Mouse (Mus musculus) intestine, embryonic 14.5 days (tissue): ENCODE results near the gene Exosc5. TPM values are rescaled to one million over a fixed set of nuclear protein-coding genes. Genes with fewer than 3 reads are reported as not detected.

ENCODE experiments used
- ATAC-seq: fragments of 200-750 bp; cut with Nextera tagmentation; replicated peaks from 2 replicates; pipeline ENCODE4 v1.8.0; 2017; ENCODE audit warnings: low read depth, moderate number of reproducible peaks, moderate TSS enrichment, moderate library complexity; ENCODE audit not compliant: low FRiP score, low TSS enrichment
- DNase-seq: peaks from one replicate; pipeline ENCODE4 v3.0.0-alpha.2; 2018; ENCODE audit warnings: low spot score
- H3K27ac ChIP-seq: fragments of 300-500 bp; sonication (generic); 2 replicates; pipeline ENCODE4 v1.5.1; 2014; ENCODE audit warnings: low read depth, mild to moderate bottlenecking, control low read depth
- H3K27me3 ChIP-seq: fragments of 300-500 bp; sonication (generic); replicated peaks from 2 replicates; pipeline ENCODE4 v1.6.1; 2014; ENCODE audit warnings: low read length, control low read depth; ENCODE audit not compliant: control insufficient read depth, insufficient read depth
- H3K36me3 ChIP-seq: fragments of 300-500 bp; sonication (generic); 2 replicates; pipeline ENCODE4 v1.6.1; 2014; ENCODE audit warnings: low read length, control low read depth; ENCODE audit not compliant: control insufficient read depth, insufficient read depth
- H3K4me1 ChIP-seq: fragments of 300-500 bp; sonication (generic); replicated peaks from 2 replicates; pipeline ENCODE4 v1.6.1; 2014; ENCODE audit warnings: low read length, control low read depth, mixed read lengths; ENCODE audit not compliant: control insufficient read depth, insufficient read depth
- H3K4me2 ChIP-seq: fragments of 300-500 bp; sonication (generic); 2 replicates; pipeline ENCODE4 v1.6.1; 2014; ENCODE audit warnings: low read length
- H3K4me3 ChIP-seq: fragments of 300-500 bp; sonication (generic); 2 replicates; pipeline ENCODE4 v1.5.1; 2014; ENCODE audit warnings: low read depth, low read length, control low read depth, mixed read lengths
- H3K9ac ChIP-seq: fragments of 300-500 bp; sonication (generic); 2 replicates; pipeline ENCODE4 v1.6.1; 2014; ENCODE audit warnings: mild to moderate bottlenecking, low read length
- H3K9me3 ChIP-seq: fragments of 300-500 bp; sonication (generic); 2 replicates; pipeline ENCODE4 v1.6.1; 2016; ENCODE audit warnings: low read length, control low read depth; ENCODE audit not compliant: control insufficient read depth
- WGBS: fragments of 180-500 bp; shearing (Covaris S2); extraction: QIAGEN DNeasy Blood & Tissue Kit; methylation state at CpG from one replicate; pipeline ENCODE4 v1.1.7; 2014; 5-methylcytosine and 5-hydroxymethylcytosine counted together
- polyA plus RNA-seq: library from polyadenylated mRNA; unstranded; fragments of >200 nt; fragmentation: Nextera tagmentation; extraction: Ambion mirVana; gene quantifications from 2 replicates; pipeline ENCODE4 v1.2.1, GENCODE M21; 2014

Exosc5 gene
- polyA plus RNA-seq, 1 experiment from 2014 or later, result 98.4 TPM

GRCm38 (mm10) chr7:25711165-25711564, 52.2 kb downstream of the Exosc5 start:
- 58% methylated on average over 5 of the region's 5 CpGs for WGBS
- no peaks in the 10 kb centered on the region for H3K9me3 ChIP-seq
- no peak overlapping the region for H3K4me3 ChIP-seq
- DNase-seq (no peak), ATAC-seq (no peak)
- peaks cover 42% of the 10 kb centered on the region for H3K36me3 ChIP-seq
- no peak overlapping the region for H3K9ac ChIP-seq
- no peak overlapping the region for H3K4me2 ChIP-seq
- H3K27me3 ChIP-seq, result no peaks in the 10 kb centered on the region
- 0 out of 2 replicates have a peak overlapping the region, but pooled peaks have one; percentile 38 for H3K27ac ChIP-seq
- H3K4me1 ChIP-seq, result peaks cover 40% of the 10 kb centered on the region

GRCm38 (mm10) chr7:25711731-25712197, 52.8 kb downstream of the Exosc5 start:
- ATAC-seq (peak; percentile 38; the same call in 1 of the 2 replicates), DNase-seq (no peak)
- Histone ChIP-seq H3K9me3 (no peaks in the 10 kb centered on the region), H3K27me3 (no peaks in the 10 kb centered on the region), H3K36me3 (peaks cover 46% of the 10 kb centered on the region), H3K27ac (peak overlapping the region; percentile 38; the same call in 1 of the 2 replicates), H3K4me3 (no peak overlapping the region), H3K9ac (no peak overlapping the region), H3K4me1 (peaks cover 36% of the 10 kb centered on the region), H3K4me2 (no peak overlapping the region)
- 16% methylated on average over 7 of the region's 7 CpGs for WGBS

GRCm38 (mm10) chr7:25712801-25713200, 53.8 kb downstream of the Exosc5 start:
- H3K9ac ChIP-seq, result no peak overlapping the region
- H3K4me3 ChIP-seq, result no peak overlapping the region
- H3K27ac ChIP-seq, result no peak overlapping the region
- DNase-seq (no peak), ATAC-seq (no peak)
- WGBS, result 85% methylated on average over 9 of the region's 9 CpGs
- no peaks in the 10 kb centered on the region for H3K27me3 ChIP-seq
- no peaks in the 10 kb centered on the region for H3K9me3 ChIP-seq
- peaks cover 29% of the 10 kb centered on the region for H3K4me1 ChIP-seq
- no peak overlapping the region for H3K4me2 ChIP-seq
- peaks cover 46% of the 10 kb centered on the region for H3K36me3 ChIP-seq

GRCm38 (mm10) chr7:25714581-25714980, 55.6 kb downstream of the Exosc5 start:
- Histone ChIP-seq H3K9ac (no peak overlapping the region), H3K36me3 (peaks cover 46% of the 10 kb centered on the region), H3K4me3 (no peak overlapping the region), H3K27me3 (no peaks in the 10 kb centered on the region), H3K9me3 (no peaks in the 10 kb centered on the region), H3K27ac (no peak overlapping the region), H3K4me1 (peaks cover 36% of the 10 kb centered on the region), H3K4me2 (no peak overlapping the region)
- WGBS, result 91% methylated on average over 8 of the region's 8 CpGs
- ATAC-seq (no peak), DNase-seq (no peak)

- 95% methylated on average over 22 of the region's 22 CpGs for WGBS
- H3K4me3 ChIP-seq, result no peak overlapping the region
- ATAC-seq, result no peak
- H3K4me2 ChIP-seq, result no peak overlapping the region
- H3K27ac ChIP-seq, result no peak overlapping the region
- peaks cover 30% of the 10 kb centered on the region for H3K4me1 ChIP-seq
- no peaks in the 10 kb centered on the region for H3K9me3 ChIP-seq
- no peak overlapping the region for H3K9ac ChIP-seq
- peaks cover 51% of the 10 kb centered on the region for H3K36me3 ChIP-seq
- H3K27me3 ChIP-seq, result no peaks in the 10 kb centered on the region
- DNase-seq, result no peak
Measured at GRCm38 (mm10) chr7:25715731-25716271, 56.8 kb downstream of the Exosc5 start.

GRCm38 (mm10) chr7:25717478-25717877, 58.5 kb downstream of the Exosc5 start:
- no peaks in the 10 kb centered on the region for H3K9me3 ChIP-seq
- peak overlapping the region; percentile 84 for H3K4me2 ChIP-seq
- no peaks in the 10 kb centered on the region for H3K27me3 ChIP-seq
- ATAC-seq (no peak), DNase-seq (no peak)
- no peak overlapping the region for H3K27ac ChIP-seq
- 81% methylated on average over 3 of the region's 3 CpGs for WGBS
- H3K9ac ChIP-seq, result no peak overlapping the region
- H3K4me3 ChIP-seq, result no peak overlapping the region
- peaks cover 60% of the 10 kb centered on the region for H3K36me3 ChIP-seq
- peaks cover 15% of the 10 kb centered on the region for H3K4me1 ChIP-seq

- peak; percentile 79 for ATAC-seq
- WGBS, result 5% methylated on average over 32 of the region's 32 CpGs
- no peaks in the 10 kb centered on the region for H3K27me3 ChIP-seq
Measured at GRCm38 (mm10) chr7:25718788-25719417, 59.9 kb downstream of the Exosc5 start, which contains the start of gene Ccdc97. Ccdc97 (minus strand) TSS chr7:25719088.

GRCm38 (mm10) chr7:25719761-25720610, 61.0 kb downstream of the Exosc5 start:
- no peak overlapping the region for H3K4me3 ChIP-seq
- no peak overlapping the region for H3K4me2 ChIP-seq
- H3K27ac ChIP-seq, result no peak overlapping the region
- DNase-seq (peak; percentile 94), ATAC-seq (peak; percentile 47)
- H3K9me3 ChIP-seq, result no peaks in the 10 kb centered on the region
- H3K27me3 ChIP-seq, result no peaks in the 10 kb centered on the region
- peaks cover 15% of the 10 kb centered on the region for H3K4me1 ChIP-seq
- no peak overlapping the region for H3K9ac ChIP-seq
- peaks cover 60% of the 10 kb centered on the region for H3K36me3 ChIP-seq
- 61% methylated on average over 10 of the region's 10 CpGs for WGBS

More at GRCm38 (mm10) chr7:25718788-25719417, 59.9 kb downstream of the Exosc5 start, which contains the start of gene Ccdc97:
- H3K36me3 ChIP-seq, result peaks cover 60% of the 10 kb centered on the region
- peak; percentile 96 for DNase-seq
- peak within 1 kb of the TSS; percentile 69 for H3K9ac ChIP-seq
- peak within 1 kb of the TSS; percentile 63 for H3K4me3 ChIP-seq
- H3K27ac ChIP-seq, result peak within 1 kb of the TSS; percentile 69
- peak within 1 kb of the TSS; percentile 84 for H3K4me2 ChIP-seq
- H3K9me3 ChIP-seq, result no peaks in the 10 kb centered on the region
- peaks cover 15% of the 10 kb centered on the region for H3K4me1 ChIP-seq
